Mouse (Mus musculus): ENCODE data around the gene Pidd1. TPM values are rescaled to one million over a fixed set of nuclear protein-coding genes. Genes with fewer than 3 reads are reported as not detected.

Gene Pidd1
- polyA plus RNA-seq, 1 experiment, result 5.6 TPM

DNA sequence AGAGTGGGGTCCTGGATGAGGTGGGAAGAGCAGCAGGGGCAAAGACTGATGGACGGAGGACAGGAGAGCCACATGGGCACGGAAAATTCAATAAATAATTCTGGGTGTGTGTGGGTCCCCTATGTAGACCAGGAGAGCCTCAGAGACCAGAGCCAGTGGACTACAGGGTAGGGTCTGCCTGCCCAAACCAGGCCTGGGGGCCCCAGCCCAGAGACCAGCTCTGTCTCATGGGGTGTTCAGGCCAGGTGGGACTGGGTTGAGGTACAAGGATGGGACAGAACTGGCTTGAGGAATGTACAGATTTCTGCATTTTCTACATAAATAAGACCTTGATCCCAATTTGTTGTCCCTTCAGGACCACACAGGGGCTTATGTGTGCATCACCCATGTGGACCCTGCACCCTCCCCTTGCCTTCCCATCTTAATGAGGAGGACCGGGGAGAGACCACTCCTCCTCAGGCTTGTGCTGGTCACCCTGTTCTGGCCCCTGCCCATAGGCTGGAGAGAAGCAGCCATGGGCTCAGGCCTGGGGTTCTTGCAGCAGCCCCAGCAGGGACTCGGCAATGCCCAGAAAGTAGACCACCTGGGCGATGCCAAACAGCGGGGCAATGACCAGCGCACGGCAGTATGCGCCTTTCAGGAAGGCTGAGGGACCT, 13.1 kb downstream of the Pidd1 start:
- TF ChIP-seq TAL1 (IDR thresholded peaks at IDR 0.05; ENCODE audit: low read length) (no peak), GATA1 (IDR thresholded peaks at IDR 0.05; ENCODE audit: low read length) (no peak)
- Histone ChIP-seq H3K9me3 (ENCODE audit: control insufficient read depth, low read length) (no peaks in the 10 kb centered on the region), H3K27me3 (ENCODE audit: control insufficient read depth) (peaks cover 8% of the 10 kb centered on the region), H3K36me3 (ENCODE audit: control insufficient read depth) (peaks cover 41% of the 10 kb centered on the region), H3K4me3 (replicated peaks) (no peak overlapping the region), H3K4me1 (ENCODE audit: control insufficient read depth) (peaks cover 65% of the 10 kb centered on the region)

DNA sequence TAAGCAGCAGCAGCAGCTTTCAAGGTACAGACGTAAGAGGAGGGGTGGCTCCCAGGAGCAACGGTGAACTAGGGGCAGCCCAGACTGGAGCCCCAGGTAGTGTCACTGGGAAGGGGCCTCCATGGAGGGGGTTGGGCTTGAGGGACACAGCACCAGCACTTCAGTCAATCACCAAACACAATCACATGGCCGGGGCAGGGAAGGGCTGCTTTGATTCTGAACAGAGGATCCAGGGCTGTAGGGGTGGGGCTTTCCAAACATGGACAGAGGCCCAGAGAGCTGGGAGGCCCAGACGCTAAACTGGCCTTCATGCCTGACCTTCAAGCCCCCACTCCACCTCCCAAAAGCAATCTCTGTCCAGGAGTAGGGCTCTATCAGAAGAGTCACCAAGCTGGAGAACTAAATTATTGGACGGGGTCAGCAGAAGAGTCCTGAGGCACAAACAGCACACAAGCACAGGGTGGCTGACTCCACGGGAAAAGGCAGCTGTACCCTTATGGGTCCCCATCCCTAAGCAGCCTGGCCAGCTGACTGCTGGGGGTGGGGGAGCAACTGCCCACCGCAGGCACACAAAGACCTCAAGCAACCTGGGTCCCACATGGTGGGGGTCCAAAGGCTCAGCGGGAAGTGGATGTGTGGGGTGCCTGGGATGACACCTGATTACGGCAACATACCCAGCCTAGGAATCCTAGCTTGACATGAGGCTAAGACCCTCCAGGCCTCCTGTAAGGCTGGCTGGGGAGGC, 13.8 kb downstream of the Pidd1 start:
- H3K27me3 ChIP-seq (ENCODE audit: control insufficient read depth), result peaks cover 12% of the 10 kb centered on the region
- no peak for TF ChIP-seq TAL1 (IDR thresholded peaks at IDR 0.05; ENCODE audit: low read length)
- no peak for TF ChIP-seq GATA1 (IDR thresholded peaks at IDR 0.05; ENCODE audit: low read length)
- H3K9me3 ChIP-seq (ENCODE audit: control insufficient read depth, low read length), result no peaks in the 10 kb centered on the region
- H3K4me3 ChIP-seq (replicated peaks), result no peak overlapping the region
- H3K4me1 ChIP-seq (ENCODE audit: control insufficient read depth), result peaks cover 58% of the 10 kb centered on the region
- H3K36me3 ChIP-seq (ENCODE audit: control insufficient read depth), result peaks cover 39% of the 10 kb centered on the region

DNA sequence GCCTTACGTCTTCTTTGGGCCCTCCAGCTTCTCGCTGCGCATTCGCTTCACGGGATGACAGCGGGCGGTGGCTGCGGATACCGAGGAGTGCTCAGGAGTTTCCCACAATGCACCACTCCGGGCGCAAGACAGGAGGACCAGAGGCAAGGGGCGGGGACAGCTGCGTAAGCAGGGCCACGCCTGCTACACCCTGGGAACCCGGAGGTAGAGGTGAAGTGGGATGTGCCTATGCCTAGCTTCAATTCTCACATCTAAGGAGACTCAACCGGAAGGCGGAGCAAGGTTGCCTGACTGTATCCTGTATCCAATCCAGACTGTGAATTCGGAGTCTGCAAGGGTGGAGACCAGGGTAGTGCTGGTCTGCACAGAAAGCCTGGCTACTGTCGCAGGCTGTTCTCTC, 14.5 kb downstream of the Pidd1 start, which contains the start of gene Cend1:
Gene Cend1 (minus strand): TSS at position 182 of the 400 bp plus-strand sequence.
- Histone ChIP-seq H3K4me3 (replicated peaks) (no peak within 1 kb of the TSS), H3K4me1 (ENCODE audit: control insufficient read depth) (peaks cover 51% of the 10 kb centered on the region), H3K36me3 (ENCODE audit: control insufficient read depth) (peaks cover 39% of the 10 kb centered on the region), H3K27me3 (ENCODE audit: control insufficient read depth) (peaks cover 15% of the 10 kb centered on the region), H3K9me3 (ENCODE audit: control insufficient read depth, low read length) (no peaks in the 10 kb centered on the region)
- TF ChIP-seq TAL1 (IDR thresholded peaks at IDR 0.05; ENCODE audit: low read length), result no peak
- TF ChIP-seq GATA1 (IDR thresholded peaks at IDR 0.05; ENCODE audit: low read length), result no peak

DNA sequence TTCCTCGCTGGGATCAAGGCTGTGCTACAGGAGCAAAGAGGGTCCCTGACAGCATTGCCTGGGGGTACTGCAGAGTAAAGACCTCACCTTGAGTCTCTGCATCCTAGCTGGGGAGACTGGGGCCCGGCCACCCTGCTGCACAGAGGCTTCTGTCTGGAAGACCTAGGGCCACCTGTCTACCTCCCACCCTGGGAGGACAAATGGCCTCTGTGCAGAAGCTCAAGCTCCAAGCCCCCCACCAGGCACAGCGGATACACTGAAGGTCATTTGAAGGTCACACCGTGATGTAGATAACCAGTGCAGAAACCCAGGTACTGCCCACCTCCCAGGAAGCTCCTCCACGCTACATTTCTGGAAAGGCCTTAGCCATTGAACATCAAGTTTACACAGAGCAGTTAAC, 15.1 kb downstream of the Pidd1 start:
- no peaks in the 10 kb centered on the region for H3K9me3 ChIP-seq (ENCODE audit: control insufficient read depth, low read length)
- H3K4me1 ChIP-seq (ENCODE audit: control insufficient read depth), result peaks cover 45% of the 10 kb centered on the region
- TF ChIP-seq GATA1 (IDR thresholded peaks at IDR 0.05; ENCODE audit: low read length) (no peak), TAL1 (IDR thresholded peaks at IDR 0.05; ENCODE audit: low read length) (no peak)
- peaks cover 16% of the 10 kb centered on the region for H3K27me3 ChIP-seq (ENCODE audit: control insufficient read depth)
- peaks cover 35% of the 10 kb centered on the region for H3K36me3 ChIP-seq (ENCODE audit: control insufficient read depth)
- H3K4me3 ChIP-seq (replicated peaks), result no peak overlapping the region

DNA sequence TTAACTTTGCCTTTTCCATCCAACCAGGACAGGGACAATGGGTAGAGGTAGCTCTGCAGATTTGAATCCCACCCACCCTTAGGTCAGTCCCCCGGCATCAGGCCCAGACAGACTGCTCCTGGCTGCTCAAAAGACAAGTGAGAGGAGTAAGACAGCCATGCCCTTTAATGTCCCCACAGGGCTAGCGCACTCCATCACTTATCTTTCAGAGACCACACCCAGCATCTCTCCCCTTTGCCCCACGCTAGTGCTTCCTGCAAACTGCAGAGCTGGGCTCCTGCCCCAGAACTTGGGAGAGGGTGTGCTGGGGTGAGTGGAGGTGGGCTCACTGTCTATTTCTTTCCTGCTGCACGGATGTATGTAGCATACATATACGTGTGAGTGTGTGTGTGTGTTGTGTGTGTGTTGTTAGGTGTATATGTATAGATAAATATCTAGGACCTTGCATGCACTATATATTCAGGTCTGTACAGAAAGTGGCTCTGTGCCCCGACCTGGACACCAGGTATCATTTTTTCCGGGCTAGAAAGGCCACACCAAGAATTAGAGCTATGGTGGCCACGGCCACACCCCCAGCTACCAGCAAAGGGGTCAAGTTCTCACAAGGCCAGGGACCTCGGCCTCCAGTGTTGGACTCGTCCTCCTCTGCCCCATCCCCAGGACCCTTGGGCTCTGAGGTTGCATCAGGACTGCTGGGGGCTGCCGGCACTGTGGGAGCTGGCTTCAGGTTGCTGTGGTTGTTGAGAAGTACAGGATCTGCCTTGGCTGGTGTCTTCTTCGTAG, 16.7 kb downstream of the Pidd1 start:
- H3K36me3 ChIP-seq (ENCODE audit: control insufficient read depth), result peaks cover 19% of the 10 kb centered on the region
- no peak for TF ChIP-seq GATA1 (IDR thresholded peaks at IDR 0.05; ENCODE audit: low read length)
- no peak for TF ChIP-seq TAL1 (IDR thresholded peaks at IDR 0.05; ENCODE audit: low read length)
- no peak overlapping the region for H3K4me3 ChIP-seq (replicated peaks)
- H3K4me1 ChIP-seq (ENCODE audit: control insufficient read depth), result peaks cover 31% of the 10 kb centered on the region
- H3K9me3 ChIP-seq (ENCODE audit: control insufficient read depth, low read length), result no peaks in the 10 kb centered on the region
- peaks cover 23% of the 10 kb centered on the region for H3K27me3 ChIP-seq (ENCODE audit: control insufficient read depth)

DNA sequence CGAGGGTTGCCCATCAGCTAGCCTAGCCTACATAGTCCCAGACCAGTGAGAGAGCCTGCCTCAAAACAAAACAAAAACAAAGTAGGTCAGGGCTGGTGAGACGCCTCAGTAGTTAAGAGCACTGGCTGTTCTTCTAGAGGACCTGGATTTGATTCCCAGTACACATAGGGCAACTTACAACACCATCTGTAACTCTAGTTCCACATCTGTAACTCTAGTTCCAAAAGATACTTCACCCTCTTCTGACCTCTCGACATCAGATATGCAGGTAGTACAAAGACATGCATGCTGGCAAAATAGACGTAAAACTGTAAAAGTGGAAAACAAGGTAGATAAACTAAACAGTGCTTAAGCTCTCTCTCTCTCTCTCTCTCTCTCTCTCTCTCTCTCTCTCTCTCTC, 20.0 kb downstream of the Pidd1 start:
- Histone ChIP-seq H3K4me1 (ENCODE audit: control insufficient read depth) (peaks cover 16% of the 10 kb centered on the region), H3K27me3 (ENCODE audit: control insufficient read depth) (peaks cover 26% of the 10 kb centered on the region), H3K36me3 (ENCODE audit: control insufficient read depth) (no peaks in the 10 kb centered on the region), H3K4me3 (replicated peaks) (no peak overlapping the region), H3K9me3 (ENCODE audit: control insufficient read depth, low read length) (no peaks in the 10 kb centered on the region)
- TF ChIP-seq TAL1 (IDR thresholded peaks at IDR 0.05; ENCODE audit: low read length), result no peak
- TF ChIP-seq GATA1 (IDR thresholded peaks at IDR 0.05; ENCODE audit: low read length), result no peak

DNA sequence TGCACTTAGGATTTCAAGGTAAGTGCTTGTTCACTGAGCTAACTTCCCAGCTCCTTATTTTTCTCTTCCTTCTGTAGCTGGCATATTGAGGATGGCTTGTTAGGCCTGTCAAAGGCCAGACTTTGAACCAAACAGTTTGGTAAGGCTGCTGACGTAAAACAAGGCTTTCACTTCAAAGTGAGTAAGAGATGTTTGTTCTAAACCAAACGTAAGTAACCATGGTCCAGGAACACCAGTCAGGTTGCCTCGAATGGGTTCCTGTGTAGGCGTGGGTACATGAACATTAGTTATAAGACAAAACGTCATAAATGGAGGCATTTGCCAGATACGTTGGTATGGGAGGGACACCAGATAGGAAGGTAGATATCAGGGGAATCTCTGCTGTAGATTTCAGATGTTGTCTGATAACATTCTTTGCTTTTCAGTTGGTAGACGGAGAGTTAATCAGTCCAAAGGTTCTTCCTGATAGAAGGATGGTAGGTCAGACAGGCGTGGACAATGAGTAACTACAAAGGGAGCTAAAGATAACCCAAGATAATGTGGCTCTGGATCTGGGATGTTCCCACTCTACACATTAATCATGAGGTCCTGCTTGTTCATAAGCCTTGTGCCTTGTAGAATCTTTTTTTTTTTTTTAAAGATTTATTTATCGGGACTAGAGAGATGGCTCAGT, 23.7 kb downstream of the Pidd1 start:
- peaks cover 16% of the 10 kb centered on the region for H3K27me3 ChIP-seq (ENCODE audit: control insufficient read depth)
- TF ChIP-seq TAL1 (IDR thresholded peaks at IDR 0.05; ENCODE audit: low read length) (no peak), GATA1 (IDR thresholded peaks at IDR 0.05; ENCODE audit: low read length) (no peak)

DNA sequence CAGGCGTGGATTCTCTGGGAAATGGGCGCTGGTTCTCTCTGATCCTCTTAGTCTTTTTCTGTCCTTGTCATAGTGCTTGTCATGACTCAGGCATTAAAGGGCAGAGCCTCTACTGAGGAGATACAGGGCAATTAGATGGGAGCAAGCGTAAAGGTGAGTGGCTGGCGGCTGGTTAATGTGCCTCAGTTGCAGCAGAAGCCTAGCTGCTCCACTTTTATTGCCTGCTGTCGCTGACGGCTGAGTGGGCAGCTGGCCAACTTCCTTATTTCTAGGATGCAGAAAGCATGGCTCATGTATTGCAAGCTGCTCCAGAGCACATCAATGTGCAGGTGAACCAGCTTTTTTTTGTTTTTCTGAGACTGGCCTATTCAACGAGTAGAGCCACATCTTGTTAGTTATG, 24.9 kb downstream of the Pidd1 start:
- TF ChIP-seq TAL1 (IDR thresholded peaks at IDR 0.05; ENCODE audit: low read length) (no peak), GATA1 (IDR thresholded peaks at IDR 0.05; ENCODE audit: low read length) (no peak)
- Histone ChIP-seq H3K9me3 (ENCODE audit: control insufficient read depth, low read length) (no peaks in the 10 kb centered on the region), H3K27me3 (ENCODE audit: control insufficient read depth) (peaks cover 12% of the 10 kb centered on the region), H3K36me3 (ENCODE audit: control insufficient read depth) (no peaks in the 10 kb centered on the region), H3K4me3 (replicated peaks) (no peak overlapping the region), H3K4me1 (ENCODE audit: control insufficient read depth) (peaks cover 15% of the 10 kb centered on the region)

More for the DNA sequence above, 23.7 kb downstream of the Pidd1 start:
- Histone ChIP-seq H3K4me1 (ENCODE audit: control insufficient read depth) (peaks cover 6% of the 10 kb centered on the region), H3K36me3 (ENCODE audit: control insufficient read depth) (no peaks in the 10 kb centered on the region), H3K4me3 (replicated peaks) (no peak overlapping the region), H3K9me3 (ENCODE audit: control insufficient read depth, low read length) (no peaks in the 10 kb centered on the region)

Measured in erythroblast, embryonic 14.5 days (primary cell).